Mouse (Mus musculus) heart, embryonic 12.5 days (tissue): ENCODE measurements around the gene Mtus2. TPM values are rescaled to one million over a fixed set of nuclear protein-coding genes. Genes with fewer than 3 reads are reported as not detected.

Source experiments
- ATAC-seq: fragments of 200-750 bp; cut with Nextera tagmentation; 2 replicates; pipeline ENCODE4 v1.8.0; 2017; ENCODE audit warnings: moderate TSS enrichment, moderate library complexity; ENCODE audit not compliant: insufficient number of reproducible peaks, low FRiP score
- H3K27ac ChIP-seq: fragments of 300-500 bp; sonication (generic); 2 replicates; pipeline ENCODE4 v1.5.1; 2016; ENCODE audit warnings: mild to moderate bottlenecking, moderate library complexity; ENCODE audit not compliant: poor library complexity, severe bottlenecking
- H3K27me3 ChIP-seq: fragments of 300-500 bp; sonication (generic); replicated peaks from 2 replicates; pipeline ENCODE4 v1.6.1; 2016; ENCODE audit warnings: mild to moderate bottlenecking, moderate library complexity
- H3K36me3 ChIP-seq: fragments of 300-500 bp; sonication (generic); 2 replicates; pipeline ENCODE4 v1.6.1; 2016; ENCODE audit warnings: mild to moderate bottlenecking, moderate library complexity
- H3K4me1 ChIP-seq: fragments of 300-500 bp; sonication (generic); replicated peaks from 2 replicates; pipeline ENCODE4 v1.6.1; 2016; ENCODE audit warnings: mild to moderate bottlenecking
- H3K4me2 ChIP-seq: fragments of 300-500 bp; sonication (generic); 2 replicates; pipeline ENCODE4 v1.6.1; 2016; ENCODE audit warnings: mild to moderate bottlenecking, moderate library complexity
- H3K4me3 ChIP-seq: fragments of 300-500 bp; sonication (generic); 2 replicates; pipeline ENCODE4 v1.5.1; 2016; ENCODE audit warnings: mild to moderate bottlenecking
- H3K9ac ChIP-seq: fragments of 300-500 bp; sonication (generic); 2 replicates; pipeline ENCODE4 v1.6.1; 2016; ENCODE audit warnings: mild to moderate bottlenecking, moderate library complexity
- H3K9me3 ChIP-seq: fragments of 300-500 bp; sonication (generic); replicated peaks from 2 replicates; pipeline ENCODE4 v1.6.1; 2016; ENCODE audit warnings: mild to moderate bottlenecking, moderate library complexity
- WGBS: fragments of 180-500 bp; shearing (Covaris S2); methylation state at CpG from one replicate; pipeline ENCODE4 v1.1.7; 2016; 5-methylcytosine and 5-hydroxymethylcytosine counted together
- polyA plus RNA-seq: library from polyadenylated mRNA; unstranded; fragments of >200 nt; fragmentation: Nextera tagmentation; extraction: Ambion mirVana; gene quantifications from 2 replicates; pipeline ENCODE4 v1.2.1, GENCODE M21; 2016

Mtus2 gene
- polyA plus RNA-seq, 1 experiment from 2014 or later, result 104 TPM

DNA sequence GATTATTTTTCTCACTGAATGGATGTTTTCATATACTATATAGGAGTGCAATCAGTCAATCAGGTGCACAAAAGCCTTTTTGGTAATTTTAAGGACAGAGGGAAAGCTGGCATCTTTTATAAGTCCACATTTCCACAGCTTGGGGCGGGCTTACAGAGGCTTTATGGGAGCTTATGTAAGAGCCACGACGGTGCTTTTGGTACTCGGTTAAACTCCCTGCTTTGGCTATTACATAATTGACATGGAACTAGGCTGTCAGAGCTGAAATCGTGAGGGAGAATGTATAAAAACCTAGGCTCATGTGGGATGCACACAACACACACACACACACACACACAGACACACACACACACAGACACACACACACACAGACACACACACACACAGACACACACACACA lies 2.0 kb downstream of the Mtus2 start:
- H3K4me3 ChIP-seq, result no peak overlapping the region
- no peaks in the 10 kb centered on the region for H3K9me3 ChIP-seq
- no peak overlapping the region for H3K27ac ChIP-seq
- H3K36me3 ChIP-seq, result no peaks in the 10 kb centered on the region
- peaks cover 21% of the 10 kb centered on the region for H3K4me1 ChIP-seq
- H3K27me3 ChIP-seq, result peaks cover 32% of the 10 kb centered on the region
- 39% methylated on average over 5 of the region's 5 CpGs for WGBS
- H3K9ac ChIP-seq, result no peak overlapping the region
- H3K4me2 ChIP-seq, result no peak overlapping the region
- no peak for ATAC-seq

- no peak overlapping the region for H3K9ac ChIP-seq
- H3K27me3 ChIP-seq, result peaks cover 21% of the 10 kb centered on the region
- no peak overlapping the region for H3K4me3 ChIP-seq
- no peak for ATAC-seq
- no peaks in the 10 kb centered on the region for H3K9me3 ChIP-seq
- H3K4me1 ChIP-seq, result peaks cover 17% of the 10 kb centered on the region
- no peak overlapping the region for H3K4me2 ChIP-seq
- WGBS, result 77% methylated on average over 1 of the region's 1 CpGs
- no peak overlapping the region for H3K27ac ChIP-seq
- H3K36me3 ChIP-seq, result no peaks in the 10 kb centered on the region
These were observed 3.7 kb downstream of the Mtus2 start for GRCm38 (mm10) chr5:147960793-147961192.

DNA sequence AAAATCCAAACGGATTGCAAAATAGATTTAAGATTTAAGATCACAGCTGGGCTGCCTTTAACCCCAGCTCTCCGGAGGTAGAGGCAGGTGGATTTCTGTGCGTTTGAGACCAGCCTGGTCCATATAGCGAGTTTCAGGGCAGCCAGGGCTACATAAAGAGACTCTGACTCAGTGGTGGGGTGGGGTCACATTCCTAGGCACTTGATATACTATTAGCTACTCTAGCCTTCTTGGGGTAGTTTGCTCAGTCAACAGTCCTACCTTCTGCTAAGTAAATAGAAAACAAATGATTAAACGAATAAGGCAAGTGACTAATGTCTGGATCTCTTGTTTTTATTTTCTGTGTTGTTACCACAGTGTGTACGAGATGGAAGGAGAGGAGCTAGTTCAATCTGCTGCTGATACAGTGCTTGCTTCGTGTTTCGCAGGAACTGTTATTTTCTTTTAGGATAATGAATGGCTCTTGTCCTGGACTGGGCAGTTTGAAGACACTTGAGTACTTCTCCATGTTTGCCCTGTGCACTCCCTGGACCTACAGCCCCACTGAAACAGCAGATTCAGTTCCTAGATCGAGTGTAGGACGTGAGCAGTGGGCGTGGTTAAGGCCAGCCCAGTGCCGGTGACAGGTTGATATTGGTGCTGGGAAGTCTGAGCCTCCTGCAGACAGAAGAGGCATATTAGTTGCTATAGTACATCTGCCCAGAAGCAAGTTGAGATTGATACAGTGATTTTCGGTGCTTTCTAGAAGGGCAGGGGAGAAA lies 6.9 kb downstream of the Mtus2 start:
- H3K4me2 ChIP-seq, result no peak overlapping the region
- no peaks in the 10 kb centered on the region for H3K4me1 ChIP-seq
- no peak for ATAC-seq
- H3K36me3 ChIP-seq, result no peaks in the 10 kb centered on the region
- 63% methylated on average over 13 of the region's 13 CpGs for WGBS
- H3K27me3 ChIP-seq, result no peaks in the 10 kb centered on the region
- no peak overlapping the region for H3K27ac ChIP-seq
- H3K9ac ChIP-seq, result no peak overlapping the region
- H3K4me3 ChIP-seq, result no peak overlapping the region
- no peaks in the 10 kb centered on the region for H3K9me3 ChIP-seq

DNA sequence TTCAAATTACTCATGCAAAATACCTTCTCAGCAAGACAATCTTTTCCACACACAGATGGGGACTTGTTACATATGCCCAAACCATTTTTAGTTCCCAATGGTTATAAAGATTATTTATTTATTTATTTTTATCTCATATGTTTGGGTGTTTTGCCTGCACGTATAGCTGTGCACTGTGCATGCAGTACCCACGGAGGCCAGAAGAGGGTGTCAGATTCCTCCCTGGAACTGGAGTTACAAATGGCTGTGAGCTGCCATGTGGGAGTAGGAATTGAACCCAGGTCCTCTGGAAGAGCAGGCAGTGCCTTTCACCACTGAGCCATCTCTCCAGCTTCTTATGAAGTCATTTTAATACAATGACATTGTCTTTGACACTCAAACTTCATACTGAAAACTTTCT lies 7.7 kb downstream of the Mtus2 start:
- Histone ChIP-seq H3K4me3 (no peak overlapping the region), H3K4me2 (no peak overlapping the region), H3K36me3 (no peaks in the 10 kb centered on the region), H3K4me1 (no peaks in the 10 kb centered on the region), H3K27me3 (no peaks in the 10 kb centered on the region), H3K27ac (no peak overlapping the region), H3K9me3 (no peaks in the 10 kb centered on the region), H3K9ac (no peak overlapping the region)
- WGBS, result 50% methylated on average over 2 of the region's 2 CpGs
- ATAC-seq, result no peak

DNA sequence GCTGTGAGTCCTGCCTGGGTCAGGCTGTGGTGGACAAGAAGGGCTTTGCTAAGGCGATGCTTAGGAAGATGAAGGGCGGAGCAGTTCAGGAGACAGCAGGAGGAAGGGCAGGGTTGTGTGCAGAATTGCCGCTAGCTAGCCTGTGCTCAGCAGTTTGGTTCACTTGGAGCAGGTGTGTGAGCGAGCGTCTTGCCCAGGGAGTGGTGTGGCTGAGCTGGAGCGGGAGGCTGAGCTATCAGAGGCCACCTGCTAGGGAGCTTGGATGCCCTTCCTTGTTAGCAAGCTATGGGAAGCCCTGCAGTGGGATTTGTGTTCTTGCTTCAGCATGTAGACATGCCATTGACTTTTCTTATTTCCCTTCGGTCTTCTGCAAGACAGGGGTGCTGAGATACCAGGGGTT lies 9.5 kb downstream of the Mtus2 start:
- no peak for ATAC-seq
- H3K9ac ChIP-seq, result no peak overlapping the region
- no peaks in the 10 kb centered on the region for H3K27me3 ChIP-seq
- H3K4me2 ChIP-seq, result no peak overlapping the region
- H3K36me3 ChIP-seq, result no peaks in the 10 kb centered on the region
- H3K4me1 ChIP-seq, result no peaks in the 10 kb centered on the region
- 71% methylated on average over 7 of the region's 7 CpGs for WGBS
- H3K9me3 ChIP-seq, result 0 out of 2 replicates have a peak, but pooled peaks cover 3% of the 10 kb centered on the region
- no peak overlapping the region for H3K27ac ChIP-seq
- H3K4me3 ChIP-seq, result no peak overlapping the region

DNA sequence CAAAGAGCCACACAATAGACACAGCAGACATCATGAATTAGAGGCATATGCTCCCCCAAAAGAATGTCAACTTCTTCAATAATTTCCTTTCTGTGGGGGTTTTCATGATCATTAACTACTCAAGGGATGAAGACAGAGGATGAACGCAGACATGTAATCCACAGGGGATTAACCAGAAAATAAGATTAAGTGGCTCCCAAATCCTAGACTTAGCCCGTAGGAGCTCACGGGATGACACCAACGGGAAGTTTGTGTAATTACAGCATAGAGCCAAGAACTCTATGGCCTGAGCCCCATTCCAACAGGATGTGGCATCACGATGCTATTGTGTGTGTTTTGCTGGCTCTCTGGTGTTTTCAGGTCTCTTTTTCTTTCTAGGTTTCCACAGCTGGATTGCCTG lies 12.4 kb downstream of the Mtus2 start:
- Histone ChIP-seq H3K4me1 (no peaks in the 10 kb centered on the region), H3K27me3 (no peaks in the 10 kb centered on the region), H3K4me3 (no peak overlapping the region), H3K4me2 (no peak overlapping the region), H3K9ac (no peak overlapping the region), H3K9me3 (0 out of 2 replicates have a peak, but pooled peaks cover 3% of the 10 kb centered on the region), H3K27ac (no peak overlapping the region), H3K36me3 (no peaks in the 10 kb centered on the region)
- 78% methylated on average over 5 of the region's 5 CpGs for WGBS
- no peak for ATAC-seq

- Histone ChIP-seq H3K4me2 (peak overlapping the region; percentile 10; the same call in 1 of the 2 replicates), H3K4me1 (no peaks in the 10 kb centered on the region), H3K9me3 (0 out of 2 replicates have a peak, but pooled peaks cover 6% of the 10 kb centered on the region), H3K27ac (no peak overlapping the region), H3K36me3 (no peaks in the 10 kb centered on the region), H3K4me3 (no peak overlapping the region), H3K9ac (no peak overlapping the region), H3K27me3 (no peaks in the 10 kb centered on the region)
- no peak for ATAC-seq
- 48% methylated on average over 13 of the region's 13 CpGs for WGBS
These were observed 18.9 kb downstream of the Mtus2 start for GRCm38 (mm10) chr5:147976001-147976400.

DNA sequence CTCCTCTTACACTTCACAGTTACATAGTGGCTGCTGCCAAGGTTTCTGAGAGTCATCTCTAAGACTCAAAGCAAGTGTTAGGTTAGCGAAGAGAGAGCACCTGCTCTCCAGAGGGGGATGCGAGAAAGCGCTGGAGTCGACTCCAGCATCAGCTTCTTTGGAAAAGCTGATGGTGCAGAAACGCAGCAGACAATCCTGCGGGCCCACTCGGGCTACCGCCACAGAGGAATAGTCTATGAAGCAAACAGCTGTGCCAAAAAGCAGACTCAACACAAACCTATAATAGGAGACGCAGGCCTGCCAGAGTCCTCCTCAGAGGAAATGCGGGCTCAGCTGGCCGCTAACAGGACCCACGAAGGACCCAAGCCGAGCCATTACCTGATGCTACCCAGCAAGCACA lies 23.5 kb downstream of the Mtus2 start:
- no peaks in the 10 kb centered on the region for H3K4me1 ChIP-seq
- ATAC-seq, result no peak
- no peak overlapping the region for H3K27ac ChIP-seq
- no peaks in the 10 kb centered on the region for H3K27me3 ChIP-seq
- H3K4me3 ChIP-seq, result no peak overlapping the region
- H3K4me2 ChIP-seq, result no peak overlapping the region
- 80% methylated on average over 13 of the region's 13 CpGs for WGBS
- no peaks in the 10 kb centered on the region for H3K36me3 ChIP-seq
- peaks cover 9% of the 10 kb centered on the region for H3K9me3 ChIP-seq
- no peak overlapping the region for H3K9ac ChIP-seq

DNA sequence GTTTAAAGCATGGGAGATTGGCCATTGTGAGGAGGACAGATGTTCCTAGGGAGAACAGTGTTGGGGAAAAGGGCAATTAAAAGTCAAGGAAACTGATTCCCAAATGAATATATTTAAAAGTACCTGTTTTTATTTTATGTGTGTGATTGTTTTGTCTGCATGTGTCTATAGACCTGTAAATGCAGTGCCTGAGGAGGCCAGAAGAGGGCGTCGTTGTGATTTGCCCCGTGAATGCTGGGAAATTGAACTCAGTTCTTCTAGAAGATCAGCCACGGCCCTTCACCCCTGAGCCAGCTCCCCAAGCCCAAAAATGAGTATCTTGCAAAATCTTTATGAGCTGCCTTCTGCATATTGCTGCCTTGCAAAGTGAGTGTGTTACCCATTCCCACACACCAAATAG lies 33.2 kb downstream of the Mtus2 start:
- 68% methylated on average over 4 of the region's 4 CpGs for WGBS
- Histone ChIP-seq H3K9me3 (peaks cover 5% of the 10 kb centered on the region), H3K9ac (no peak overlapping the region), H3K4me1 (peaks cover 7% of the 10 kb centered on the region), H3K36me3 (no peaks in the 10 kb centered on the region), H3K4me2 (no peak overlapping the region), H3K27me3 (no peaks in the 10 kb centered on the region), H3K27ac (no peak overlapping the region), H3K4me3 (no peak overlapping the region)
- ATAC-seq, result no peak

GRCm38 (mm10) chr5:147990775-147991174 lies 33.7 kb downstream of the Mtus2 start:
- ATAC-seq, result no peak
- no peak overlapping the region for H3K27ac ChIP-seq

GRCm38 (mm10) chr5:147992581-147993378 lies 35.7 kb downstream of the Mtus2 start:
- ATAC-seq, result peak; percentile 73
- Histone ChIP-seq H3K9me3 (0 out of 2 replicates have a peak, but pooled peaks cover 2% of the 10 kb centered on the region), H3K4me1 (peaks cover 7% of the 10 kb centered on the region), H3K4me2 (peak overlapping the region; percentile 63), H3K27me3 (no peaks in the 10 kb centered on the region), H3K9ac (no peak overlapping the region), H3K4me3 (peak overlapping the region; percentile 37), H3K36me3 (no peaks in the 10 kb centered on the region), H3K27ac (peak overlapping the region; percentile 22; the same call in 1 of the 2 replicates)
- 12% methylated on average over 20 of the region's 20 CpGs for WGBS

More at GRCm38 (mm10) chr5:147990775-147991174, 33.7 kb downstream of the Mtus2 start:
- Histone ChIP-seq H3K27me3 (no peaks in the 10 kb centered on the region), H3K4me3 (no peak overlapping the region), H3K9me3 (peaks cover 5% of the 10 kb centered on the region), H3K36me3 (no peaks in the 10 kb centered on the region), H3K9ac (no peak overlapping the region), H3K4me1 (peaks cover 7% of the 10 kb centered on the region), H3K4me2 (no peak overlapping the region)
- WGBS, result 82% methylated on average over 10 of the region's 10 CpGs
